Mouse (Mus musculus): ENCODE results near the gene Sgms1.

DNA sequence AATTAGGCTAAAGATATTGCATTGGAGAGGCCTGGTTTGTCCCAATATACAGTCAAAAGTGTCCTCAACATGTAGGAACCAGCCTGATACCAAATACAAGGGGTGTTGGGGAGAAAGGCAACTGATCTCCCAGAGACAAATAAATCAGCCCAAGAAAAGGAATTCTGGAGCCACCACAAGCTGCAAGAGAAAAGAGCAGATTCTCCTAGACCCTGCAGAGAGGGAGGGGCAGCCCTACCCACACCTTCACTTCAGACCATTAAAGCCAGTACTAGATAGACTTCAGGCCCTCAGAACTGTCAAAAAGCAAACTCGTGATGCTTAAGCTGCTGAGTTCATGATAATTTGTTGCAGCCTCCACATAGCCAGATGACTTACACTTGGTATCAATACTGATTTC is 70.5 kb downstream of the Sgms1 start:
- TF ChIP-seq CTCF (IDR thresholded peaks at IDR 0.05; ENCODE audit: control insufficient read depth, insufficient read depth, insufficient replicate concordance, low read depth, low read length), result no peak
- TF ChIP-seq POLR2A (IDR thresholded peaks at IDR 0.05; ENCODE audit: control insufficient read depth, low read depth, low read length), result no peak

Measured in testis, adult 2 months (tissue).